Mouse (Mus musculus) hindbrain, embryonic 14.5 days (tissue): ENCODE measurements around the gene Olfr792. TPM values are rescaled to one million over a fixed set of nuclear protein-coding genes. Genes with fewer than 3 reads are reported as not detected.
A peak's percentile ranks its signal among the peaks of the same experiment; 100 is the strongest.

ENCODE experiments used
- ATAC-seq: fragments of 200-750 bp; cut with Nextera tagmentation; 2 replicates; pipeline ENCODE4 v1.8.0; 2017; ENCODE audit warnings: moderate number of reproducible peaks, mild to moderate bottlenecking, moderate TSS enrichment, moderate library complexity; ENCODE audit not compliant: low FRiP score
- DNase-seq: peaks from one replicate; pipeline ENCODE4 v3.0.0-alpha.2; 2015; ENCODE audit warnings: low spot score
- H3K27ac ChIP-seq: fragments of 300-500 bp; sonication (generic); 2 replicates; pipeline ENCODE4 v1.5.1; 2014; ENCODE audit warnings: mild to moderate bottlenecking, moderate library complexity
- H3K27me3 ChIP-seq: fragments of 300-500 bp; sonication (generic); 2 replicates; pipeline ENCODE4 v1.6.1; 2014; ENCODE audit warnings: mild to moderate bottlenecking, low read length, mixed read lengths; ENCODE audit not compliant: control insufficient read depth, insufficient read depth
- H3K36me3 ChIP-seq: fragments of 300-500 bp; sonication (generic); replicated peaks from 2 replicates; pipeline ENCODE4 v1.6.1; 2014; ENCODE audit not compliant: control insufficient read depth, insufficient read depth
- H3K4me1 ChIP-seq: fragments of 300-500 bp; sonication (generic); replicated peaks from 2 replicates; pipeline ENCODE4 v1.6.1; 2014; ENCODE audit warnings: antibody characterized with exemption, low read length, mixed read lengths; ENCODE audit not compliant: control insufficient read depth, insufficient read depth
- H3K4me2 ChIP-seq: fragments of 300-500 bp; sonication (generic); replicated peaks from 2 replicates; pipeline ENCODE4 v1.6.1; 2014; ENCODE audit warnings: mild to moderate bottlenecking, moderate library complexity
- H3K4me3 ChIP-seq: fragments of 300-500 bp; sonication (generic); replicated peaks from 2 replicates; pipeline ENCODE4 v1.5.1; 2014; ENCODE audit warnings: mild to moderate bottlenecking, low read length
- H3K9ac ChIP-seq: fragments of 300-500 bp; sonication (generic); 2 replicates; pipeline ENCODE4 v1.6.1; 2014
- H3K9me3 ChIP-seq: fragments of 300-500 bp; sonication (generic); 2 replicates; pipeline ENCODE4 v1.6.1; 2016; ENCODE audit warnings: low read length; ENCODE audit not compliant: control insufficient read depth
- WGBS: fragments of 180-500 bp; shearing (Covaris S2); extraction: QIAGEN DNeasy Blood & Tissue Kit; methylation state at CpG from one replicate; pipeline ENCODE4 v1.1.7; 2014; 5-methylcytosine and 5-hydroxymethylcytosine counted together
- microRNA-seq: library from miRNA; unstranded; fragments of <30 nt; microRNA quantifications from one replicate; pipeline ENCODE4, GENCODE M21; 2016
- polyA plus RNA-seq: library from polyadenylated mRNA; unstranded; fragments of >200 nt; fragmentation: Nextera tagmentation; extraction: Ambion mirVana; gene quantifications from 2 replicates; pipeline ENCODE4 v1.2.1, GENCODE M21; 2014

Olfr792 gene
- not detected in 2 replicates for polyA plus RNA-seq

GRCm38 (mm10) chr10:129538862-129539261 is at the start of gene Olfr792:
Gene Olfr792 (plus strand): TSS chr10:129539162.
- 61% methylated on average over 1 of the region's 1 CpGs for WGBS

DNA sequence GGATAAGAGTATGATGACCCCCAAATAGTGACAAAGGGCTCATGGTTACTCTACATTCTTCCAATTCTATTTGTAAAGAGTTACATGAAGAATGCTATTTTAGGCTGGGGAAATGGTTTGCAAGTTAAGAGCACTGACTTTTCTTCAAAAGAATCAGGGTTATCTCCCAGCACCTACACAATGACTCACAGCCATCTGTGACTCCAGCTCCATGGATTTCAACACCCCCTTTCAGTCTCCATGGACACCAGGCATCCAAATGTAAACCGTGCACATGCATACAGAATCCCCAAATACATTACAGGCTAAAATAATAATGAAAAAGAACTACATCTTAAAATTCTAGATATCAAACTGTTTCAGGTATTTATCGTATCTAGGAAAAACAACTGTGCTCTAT is 48.9 kb upstream of the Olfr792 start:
- no peaks in the 10 kb centered on the region for H3K4me1 ChIP-seq
- no peak for DNase-seq
- H3K9me3 ChIP-seq, result no peaks in the 10 kb centered on the region
- H3K27me3 ChIP-seq, result no peaks in the 10 kb centered on the region
- H3K27ac ChIP-seq, result no peak overlapping the region
- no peaks in the 10 kb centered on the region for H3K36me3 ChIP-seq
- ATAC-seq, result no peak
- WGBS, result 81% methylated on average over 2 of the region's 2 CpGs
- no peak overlapping the region for H3K4me2 ChIP-seq
- H3K4me3 ChIP-seq, result no peak overlapping the region
- H3K9ac ChIP-seq, result no peak overlapping the region

More at GRCm38 (mm10) chr10:129538862-129539261, at the start of gene Olfr792:
- Histone ChIP-seq H3K27ac (no peak within 1 kb of the TSS), H3K4me2 (no peak within 1 kb of the TSS), H3K4me3 (no peak within 1 kb of the TSS), H3K9me3 (peaks cover 7% of the 10 kb centered on the region), H3K4me1 (no peaks in the 10 kb centered on the region), H3K36me3 (no peaks in the 10 kb centered on the region), H3K27me3 (no peaks in the 10 kb centered on the region), H3K9ac (no peak within 1 kb of the TSS)
- DNase-seq (no peak), ATAC-seq (no peak)

DNA sequence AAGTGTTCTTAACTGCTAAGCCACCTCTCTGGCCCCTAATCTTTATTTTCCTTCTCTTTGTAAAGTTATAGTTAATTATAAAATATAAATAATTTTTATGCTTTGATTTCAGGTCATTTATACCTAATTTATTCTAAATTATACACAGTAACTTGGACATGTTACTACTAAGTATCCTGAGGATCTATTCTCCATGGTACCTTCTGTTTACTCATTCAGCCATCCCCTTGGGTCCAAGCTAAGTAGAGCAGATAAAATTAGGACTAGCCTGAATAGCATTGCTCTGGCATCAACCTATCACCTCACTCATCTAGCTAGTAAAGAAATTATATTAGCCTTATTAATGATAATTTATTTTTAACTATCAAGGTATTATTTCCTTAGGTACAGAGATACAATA is 40.8 kb upstream of the Olfr792 start, which contains the start of gene Olfr790:
Gene Olfr790 (plus strand): TSS at position 301 of the 400 bp plus-strand sequence.
- no peak within 1 kb of the TSS for H3K27ac ChIP-seq
- H3K9me3 ChIP-seq, result no peaks in the 10 kb centered on the region
- H3K4me2 ChIP-seq, result no peak within 1 kb of the TSS
- DNase-seq, result no peak
- no peak within 1 kb of the TSS for H3K9ac ChIP-seq
- ATAC-seq, result no peak
- no peaks in the 10 kb centered on the region for H3K4me1 ChIP-seq
- H3K4me3 ChIP-seq, result no peak within 1 kb of the TSS
- H3K27me3 ChIP-seq, result no peaks in the 10 kb centered on the region
- H3K36me3 ChIP-seq, result no peaks in the 10 kb centered on the region

- 75% methylated on average over 3 of the region's 3 CpGs for WGBS
- H3K4me1 ChIP-seq, result no peaks in the 10 kb centered on the region
- no peak within 1 kb of the TSS for H3K4me2 ChIP-seq
- H3K4me3 ChIP-seq, result no peak within 1 kb of the TSS
- H3K27ac ChIP-seq, result no peak within 1 kb of the TSS
- no peaks in the 10 kb centered on the region for H3K9me3 ChIP-seq
- H3K36me3 ChIP-seq, result no peaks in the 10 kb centered on the region
- no peak within 1 kb of the TSS for H3K9ac ChIP-seq
- no peaks in the 10 kb centered on the region for H3K27me3 ChIP-seq
- DNase-seq (no peak), ATAC-seq (no peak)
These were observed 17.5 kb upstream of the Olfr792 start, which contains the start of gene Olfr791 for GRCm38 (mm10) chr10:129521492-129521891. Gene Olfr791 (plus strand): TSS chr10:129521792.

DNA sequence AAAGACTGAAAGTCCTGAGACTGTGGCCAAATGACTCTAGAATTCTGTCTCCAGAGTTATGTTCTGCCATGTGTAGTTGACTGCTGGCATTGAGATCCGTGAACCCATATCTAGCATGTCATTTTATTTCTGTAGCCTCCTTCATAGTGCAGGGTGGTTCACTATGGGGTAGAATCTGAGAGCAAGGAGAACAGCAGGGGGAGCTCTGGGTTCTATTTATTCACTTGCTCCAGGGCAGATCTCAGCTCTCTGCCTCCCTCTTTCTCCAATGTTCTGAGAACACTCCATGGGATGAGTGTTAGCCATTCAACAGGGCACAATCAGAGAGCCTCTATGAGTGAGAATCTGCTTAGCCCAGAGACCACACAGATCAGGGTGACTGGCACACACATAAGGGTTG is 10.4 kb downstream of the Olfr792 start:
- H3K36me3 ChIP-seq, result no peaks in the 10 kb centered on the region
- no peaks in the 10 kb centered on the region for H3K27me3 ChIP-seq
- H3K4me2 ChIP-seq, result no peak overlapping the region
- H3K9ac ChIP-seq, result no peak overlapping the region
- 67% methylated on average over 1 of the region's 1 CpGs for WGBS
- ATAC-seq (no peak), DNase-seq (no peak)
- no peak overlapping the region for H3K4me3 ChIP-seq
- H3K9me3 ChIP-seq, result peaks cover 2% of the 10 kb centered on the region; the same call in 1 of the 2 replicates
- H3K27ac ChIP-seq, result no peak overlapping the region
- H3K4me1 ChIP-seq, result no peaks in the 10 kb centered on the region

DNA sequence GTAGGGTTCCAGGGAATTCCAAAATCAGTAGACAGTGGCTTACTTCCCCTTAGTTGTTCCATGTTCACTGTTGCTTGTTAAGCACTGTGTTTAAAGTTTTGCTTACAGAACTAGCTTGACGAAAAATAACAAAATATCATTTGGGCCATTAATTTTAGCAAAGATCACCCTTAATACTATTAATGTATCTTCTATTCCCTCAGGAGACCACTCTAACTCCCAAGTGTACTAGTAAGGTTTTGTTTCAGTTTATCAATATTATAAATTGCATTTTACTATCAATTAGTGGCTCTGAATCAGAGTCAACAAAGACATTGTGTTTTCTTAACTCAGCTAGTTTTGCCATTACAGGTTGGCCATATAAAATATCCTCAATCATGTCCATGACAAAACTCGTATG is 28.4 kb downstream of the Olfr792 start, which contains the start of gene Olfr794:
Gene Olfr794 (plus strand): TSS at position 301 of the 400 bp plus-strand sequence.
- Histone ChIP-seq H3K27ac (no peak within 1 kb of the TSS), H3K4me3 (no peak within 1 kb of the TSS), H3K27me3 (no peaks in the 10 kb centered on the region), H3K9ac (no peak within 1 kb of the TSS), H3K9me3 (no peaks in the 10 kb centered on the region), H3K4me1 (no peaks in the 10 kb centered on the region), H3K36me3 (no peaks in the 10 kb centered on the region), H3K4me2 (no peak within 1 kb of the TSS)
- DNase-seq (no peak), ATAC-seq (no peak)
- WGBS, result 80% methylated on average over 2 of the region's 2 CpGs

- H3K4me2 ChIP-seq, result no peak overlapping the region
- no peaks in the 10 kb centered on the region for H3K27me3 ChIP-seq
- ATAC-seq, result no peak
- 35% methylated on average over 1 of the region's 1 CpGs for WGBS
- H3K9ac ChIP-seq, result no peak overlapping the region
- H3K4me1 ChIP-seq, result no peaks in the 10 kb centered on the region
- no peaks in the 10 kb centered on the region for H3K9me3 ChIP-seq
- H3K36me3 ChIP-seq, result no peaks in the 10 kb centered on the region
- DNase-seq, result peak; percentile 40
- no peak overlapping the region for H3K27ac ChIP-seq
- H3K4me3 ChIP-seq, result no peak overlapping the region
These were observed 38.1 kb downstream of the Olfr792 start for GRCm38 (mm10) chr10:129577066-129577465.

Small RNAs within 50 kb of the gene (microRNA-seq; reads per million reads assigned to microRNA genes)
- gene Gm23252, result not detected

Other genes starting within 250 kb of the Olfr792 start
- not detected in 2 replicates for gene Olfr780, start 221.0 kb upstream of the Olfr792 start, polyA plus RNA-seq
- not detected in 2 replicates for gene Olfr781, start 210.3 kb upstream of the Olfr792 start, polyA plus RNA-seq
- not detected in 2 replicates for gene Olfr782, start 190.3 kb upstream of the Olfr792 start, polyA plus RNA-seq
- gene Olfr784, start 155.1 kb upstream of the Olfr792 start, polyA plus RNA-seq, result 0.09 and 0.10 TPM in 2 replicates
- not detected in 2 replicates for gene Olfr785, start 133.7 kb upstream of the Olfr792 start, polyA plus RNA-seq
- not detected in 2 replicates for gene Olfr786, start 111.9 kb upstream of the Olfr792 start, polyA plus RNA-seq
- gene Olfr787, start 77.3 kb upstream of the Olfr792 start, polyA plus RNA-seq, result not detected in 2 replicates
- not detected in 2 replicates for gene Olfr788, start 68.2 kb upstream of the Olfr792 start, polyA plus RNA-seq
- gene Olfr789, start 54.4 kb upstream of the Olfr792 start, polyA plus RNA-seq, result not detected in 2 replicates
- gene Olfr790, start 40.7 kb upstream of the Olfr792 start, polyA plus RNA-seq, result not detected in 2 replicates
- not detected in 2 replicates for gene Olfr791, start 17.4 kb upstream of the Olfr792 start, polyA plus RNA-seq
- not detected in 2 replicates for gene Olfr794, start 28.5 kb downstream of the Olfr792 start, polyA plus RNA-seq
- gene Olfr796, start 73.4 kb downstream of the Olfr792 start, polyA plus RNA-seq, result not detected in 2 replicates
- not detected in 2 replicates for gene Olfr798, start 88.8 kb downstream of the Olfr792 start, polyA plus RNA-seq
- not detected in 2 replicates for gene Olfr799, start 98.3 kb downstream of the Olfr792 start, polyA plus RNA-seq
- not detected in 2 replicates for gene Olfr800, start 118.5 kb downstream of the Olfr792 start, polyA plus RNA-seq
- gene Olfr801, start 134.7 kb downstream of the Olfr792 start, polyA plus RNA-seq, result not detected in 2 replicates
- 0.05 TPM in 1 of 2 replicates, not detected in the other for gene Olfr802, start 149.0 kb downstream of the Olfr792 start, polyA plus RNA-seq
- gene Olfr803, start 155.1 kb downstream of the Olfr792 start, polyA plus RNA-seq, result not detected in 2 replicates
- not detected in 2 replicates for gene Olfr804, start 164.0 kb downstream of the Olfr792 start, polyA plus RNA-seq
- gene Olfr805, start 190.2 kb downstream of the Olfr792 start, polyA plus RNA-seq, result not detected in 2 replicates
- not detected in 2 replicates for gene Olfr806, start 202.8 kb downstream of the Olfr792 start, polyA plus RNA-seq
- not detected in 2 replicates for gene Olfr807, start 218.6 kb downstream of the Olfr792 start, polyA plus RNA-seq
- not detected in 2 replicates for gene Olfr808, start 226.3 kb downstream of the Olfr792 start, polyA plus RNA-seq
- not detected in 2 replicates for gene Olfr809, start 235.5 kb downstream of the Olfr792 start, polyA plus RNA-seq